Mouse (Mus musculus): ENCODE measurements around the gene Ankra2. TPM values are rescaled to one million over a fixed set of nuclear protein-coding genes. Genes with fewer than 3 reads are reported as not detected.

Ankra2 gene
- 35.7 and 36.5 TPM in 2 replicates for polyA plus RNA-seq (2014; fragmentation: Nextera tagmentation; extraction: Ambion mirVana)

DNA sequence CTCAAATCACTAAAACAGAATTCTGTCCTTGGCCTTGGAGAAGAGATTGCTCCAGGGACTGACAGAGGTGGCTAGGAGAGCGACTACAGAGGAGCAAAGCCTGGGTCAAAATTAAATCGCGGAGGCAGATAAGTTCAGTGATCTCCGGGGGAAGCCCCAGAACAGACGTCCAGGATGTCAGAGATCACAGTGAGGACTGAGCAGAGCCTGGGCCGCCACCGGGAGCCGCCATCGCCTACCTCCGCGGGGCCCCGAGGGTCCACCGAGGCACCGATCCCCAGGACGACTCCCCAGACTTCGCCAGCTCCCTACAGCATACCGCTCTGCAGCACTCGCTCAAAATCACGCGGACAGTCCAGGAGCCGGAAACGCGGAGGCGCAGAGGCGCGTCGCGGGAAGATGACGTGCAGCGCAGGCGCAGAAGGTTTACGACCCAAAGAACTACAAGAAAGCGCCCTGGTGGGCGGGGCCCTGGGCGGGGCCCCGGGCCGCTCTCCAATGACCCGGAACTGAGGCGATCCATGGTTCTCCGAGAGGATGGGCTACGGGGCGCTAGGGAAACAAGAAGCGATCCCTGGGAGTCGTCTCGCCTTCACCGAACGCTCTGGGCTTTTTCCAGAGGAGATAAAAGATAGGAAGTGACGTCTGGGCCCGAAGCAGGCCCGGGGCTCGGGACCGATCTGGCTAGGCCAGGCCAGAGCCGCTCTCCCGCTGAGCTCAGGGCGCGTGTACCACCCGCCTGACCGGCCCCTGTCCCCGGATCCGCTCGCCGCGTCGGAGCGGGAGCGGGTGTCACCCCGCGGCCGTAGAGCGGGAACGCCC is at the start of gene Ankra2, which contains the start of gene Utp15:
Gene Ankra2, plus strand, starts transcription at position 439 of the 822 bp plus-strand sequence.
Gene Utp15, minus strand, starts transcription at position 406 of the 822 bp plus-strand sequence.
- Histone ChIP-seq H3K4me1 (ENCODE audit: control insufficient read depth, insufficient read depth, low read length) (peaks cover 16% of the 10 kb centered on the region), H3K4me3 (ENCODE audit: low read depth, low read length) (peak within 1 kb of the TSS; percentile 76), H3K36me3 (ENCODE audit: control insufficient read depth, insufficient read depth, low read length) (no peaks in the 10 kb centered on the region; the same call in 1 of the 2 replicates), H3K4me2 (ENCODE audit: low read depth) (peak within 1 kb of the TSS; percentile 79), H3K27ac (ENCODE audit: low read depth, low read length) (peak within 1 kb of the TSS; percentile 92), H3K9ac (ENCODE audit: low read length) (peak within 1 kb of the TSS; percentile 90), H3K9me3 (ENCODE audit: control insufficient read depth, low read length) (no peaks in the 10 kb centered on the region), H3K27me3 (ENCODE audit: control insufficient read depth, insufficient read depth, low read length) (no peaks in the 10 kb centered on the region)
- peak; percentile 98 for ATAC-seq (ENCODE audit: insufficient read depth, low FRiP score, low TSS enrichment)
- peak; percentile 100 for DNase-seq (ENCODE audit: low spot score)
- under 1% methylated on average over 70 of the region's 71 CpGs for WGBS

DNA sequence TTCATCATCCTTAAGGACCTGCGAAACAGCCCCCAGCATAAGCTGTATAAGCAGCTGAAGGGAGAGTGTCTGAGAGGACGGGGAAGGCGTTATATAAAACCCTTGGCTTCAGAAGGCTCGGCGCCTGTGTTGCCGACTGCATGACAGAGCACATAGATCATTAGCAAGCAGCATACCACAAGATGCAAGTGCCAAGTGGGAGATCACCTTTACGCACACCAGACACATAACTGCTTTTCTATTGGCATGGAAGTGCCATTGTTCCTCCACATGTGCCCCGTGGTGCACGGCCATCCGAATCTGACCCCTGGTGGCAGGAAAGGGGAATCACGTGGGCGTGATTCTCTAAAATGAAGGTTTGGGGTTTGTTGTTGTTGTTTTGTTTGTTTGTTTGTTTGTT is 40.0 kb upstream of the Ankra2 start:
- DNase-seq (ENCODE audit: low spot score) (peak; percentile 52), ATAC-seq (ENCODE audit: insufficient read depth, low FRiP score, low TSS enrichment) (no peak)
- Histone ChIP-seq H3K4me3 (ENCODE audit: low read depth, low read length) (no peak overlapping the region), H3K9ac (ENCODE audit: low read length) (no peak overlapping the region), H3K9me3 (ENCODE audit: control insufficient read depth, low read length) (no peaks in the 10 kb centered on the region), H3K36me3 (ENCODE audit: control insufficient read depth, insufficient read depth, low read length) (no peaks in the 10 kb centered on the region), H3K27ac (ENCODE audit: low read depth, low read length) (no peak overlapping the region), H3K4me2 (ENCODE audit: low read depth) (no peak overlapping the region), H3K27me3 (ENCODE audit: control insufficient read depth, insufficient read depth, low read length) (no peaks in the 10 kb centered on the region), H3K4me1 (ENCODE audit: control insufficient read depth, insufficient read depth, low read length) (no peaks in the 10 kb centered on the region)
- 39% methylated on average over 12 of the region's 12 CpGs for WGBS

DNA sequence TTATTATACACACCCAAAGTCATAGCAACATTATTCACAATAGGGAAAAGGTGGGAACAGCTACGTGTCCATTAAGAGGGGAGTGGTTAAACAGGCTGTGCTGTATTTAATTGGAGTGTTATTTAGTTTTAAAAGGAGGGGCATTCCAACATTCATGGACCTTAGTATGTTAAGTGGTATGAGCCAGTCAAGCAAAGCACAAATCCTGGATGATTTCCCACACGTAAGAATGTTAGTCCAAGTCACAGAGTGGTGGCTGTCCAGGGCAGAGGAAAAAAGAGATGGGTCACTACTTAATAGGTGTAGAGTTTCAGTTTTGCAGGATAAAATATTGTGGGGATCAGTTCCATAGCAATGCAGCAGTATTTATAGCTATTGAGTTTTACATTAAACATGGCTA is 36.6 kb upstream of the Ankra2 start:
- no peak overlapping the region for H3K4me3 ChIP-seq (ENCODE audit: low read depth, low read length)
- H3K4me1 ChIP-seq (ENCODE audit: control insufficient read depth, insufficient read depth, low read length): no peaks in the 10 kb centered on the region
- H3K9me3 ChIP-seq (ENCODE audit: control insufficient read depth, low read length): no peaks in the 10 kb centered on the region
- ATAC-seq (ENCODE audit: insufficient read depth, low FRiP score, low TSS enrichment): no peak
- no peak overlapping the region for H3K4me2 ChIP-seq (ENCODE audit: low read depth)
- H3K9ac ChIP-seq (ENCODE audit: low read length): no peak overlapping the region
- no peaks in the 10 kb centered on the region for H3K27me3 ChIP-seq (ENCODE audit: control insufficient read depth, insufficient read depth, low read length)
- H3K36me3 ChIP-seq (ENCODE audit: control insufficient read depth, insufficient read depth, low read length): no peaks in the 10 kb centered on the region
- DNase-seq (ENCODE audit: low spot score): no peak
- H3K27ac ChIP-seq (ENCODE audit: low read depth, low read length): no peak overlapping the region
- 79% methylated on average over 2 of the region's 2 CpGs for WGBS

DNA sequence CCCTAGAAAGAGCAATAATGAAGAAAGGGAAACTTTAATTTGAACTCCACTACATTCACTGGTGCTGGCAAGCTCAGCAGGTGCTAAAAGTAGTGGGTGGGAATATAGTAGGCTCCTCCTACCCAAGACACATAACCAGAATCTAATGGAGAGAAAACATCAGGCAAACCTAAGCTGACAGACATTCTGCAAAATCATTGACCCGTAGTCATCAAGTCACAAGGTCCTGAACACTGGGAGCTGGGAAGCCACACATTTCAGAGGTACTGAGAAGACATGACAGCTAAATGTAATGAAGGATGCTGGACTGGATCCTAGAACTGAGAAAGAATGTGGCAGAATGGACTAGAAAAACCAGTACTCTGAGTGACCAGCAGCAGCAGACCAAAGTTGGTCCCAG is 32.4 kb upstream of the Ankra2 start:
- ATAC-seq (ENCODE audit: insufficient read depth, low FRiP score, low TSS enrichment): no peak
- Histone ChIP-seq H3K9me3 (ENCODE audit: control insufficient read depth, low read length) (no peaks in the 10 kb centered on the region), H3K4me2 (ENCODE audit: low read depth) (no peak overlapping the region), H3K27me3 (ENCODE audit: control insufficient read depth, insufficient read depth, low read length) (no peaks in the 10 kb centered on the region), H3K27ac (ENCODE audit: low read depth, low read length) (no peak overlapping the region), H3K4me3 (ENCODE audit: low read depth, low read length) (no peak overlapping the region), H3K4me1 (ENCODE audit: control insufficient read depth, insufficient read depth, low read length) (no peaks in the 10 kb centered on the region), H3K36me3 (ENCODE audit: control insufficient read depth, insufficient read depth, low read length) (no peaks in the 10 kb centered on the region), H3K9ac (ENCODE audit: low read length) (no peak overlapping the region)
- 90% methylated on average over 1 of the region's 1 CpGs for WGBS
- no peak for DNase-seq (ENCODE audit: low spot score)

DNA sequence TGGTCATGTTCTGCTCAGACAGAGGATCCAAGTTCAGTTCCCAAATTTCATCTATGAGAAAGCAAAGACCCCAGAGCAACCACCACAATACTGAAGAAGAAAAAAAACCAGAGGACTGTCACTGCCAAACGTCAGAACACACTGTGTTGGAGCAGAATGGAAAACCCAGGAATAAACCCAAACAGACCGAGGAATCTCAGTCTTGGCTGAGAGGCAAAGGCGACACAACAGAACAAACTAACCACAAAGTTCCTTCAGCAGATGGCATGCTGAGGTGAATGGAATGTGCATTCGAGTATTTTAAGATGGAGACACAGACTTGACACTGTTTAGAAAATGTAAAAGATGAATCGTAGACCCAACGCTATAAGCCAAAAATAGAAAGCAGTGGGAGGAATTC is 27.4 kb upstream of the Ankra2 start:
- DNase-seq (ENCODE audit: low spot score): no peak

DNA sequence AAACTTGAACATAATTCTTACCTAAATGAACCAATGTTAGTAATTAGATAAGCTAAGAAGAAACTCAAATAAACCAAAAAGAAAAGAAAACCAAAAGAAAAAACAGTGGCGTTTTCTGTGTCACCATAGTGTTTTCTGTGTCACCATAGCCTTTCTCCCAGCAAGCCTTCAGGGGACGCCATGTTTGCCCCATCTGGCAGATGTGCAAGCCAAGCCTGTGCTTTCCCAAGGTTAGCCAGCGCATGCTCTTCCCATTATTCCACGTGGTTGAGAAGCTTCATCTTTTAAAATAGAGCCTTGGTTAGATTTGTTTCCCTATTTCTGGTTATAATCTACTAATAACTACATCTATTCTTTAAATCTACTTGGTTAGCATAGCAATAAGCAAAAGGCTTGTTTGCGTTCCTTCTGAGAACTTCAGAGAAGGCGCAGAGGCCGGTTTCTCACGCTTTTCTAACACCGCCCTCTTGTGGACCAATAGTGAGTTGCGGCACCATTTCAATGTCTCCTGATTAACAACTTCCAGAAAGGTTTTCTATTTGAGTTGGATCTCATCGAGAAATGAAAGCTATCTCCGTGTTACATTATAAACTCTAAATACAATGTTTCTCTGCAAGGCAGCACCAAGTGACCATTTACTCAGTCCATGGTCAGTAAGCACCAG is 22.8 kb upstream of the Ankra2 start:
- no peak overlapping the region for H3K9ac ChIP-seq (ENCODE audit: low read length)
- ATAC-seq (ENCODE audit: insufficient read depth, low FRiP score, low TSS enrichment): no peak
- H3K27me3 ChIP-seq (ENCODE audit: control insufficient read depth, insufficient read depth, low read length): no peaks in the 10 kb centered on the region
- no peak overlapping the region for H3K4me3 ChIP-seq (ENCODE audit: low read depth, low read length)
- H3K9me3 ChIP-seq (ENCODE audit: control insufficient read depth, low read length): no peaks in the 10 kb centered on the region
- no peak overlapping the region for H3K4me2 ChIP-seq (ENCODE audit: low read depth)
- no peaks in the 10 kb centered on the region for H3K36me3 ChIP-seq (ENCODE audit: control insufficient read depth, insufficient read depth, low read length)
- 21% methylated on average over 12 of the region's 12 CpGs for WGBS
- DNase-seq (ENCODE audit: low spot score): peak; percentile 69
- H3K4me1 ChIP-seq (ENCODE audit: control insufficient read depth, insufficient read depth, low read length): no peaks in the 10 kb centered on the region
- H3K27ac ChIP-seq (ENCODE audit: low read depth, low read length): no peak overlapping the region

More for the DNA sequence above, 27.4 kb upstream of the Ankra2 start:
- Histone ChIP-seq H3K9me3 (ENCODE audit: control insufficient read depth, low read length) (no peaks in the 10 kb centered on the region), H3K4me3 (ENCODE audit: low read depth, low read length) (no peak overlapping the region), H3K27ac (ENCODE audit: low read depth, low read length) (no peak overlapping the region), H3K4me2 (ENCODE audit: low read depth) (no peak overlapping the region), H3K36me3 (ENCODE audit: control insufficient read depth, insufficient read depth, low read length) (no peaks in the 10 kb centered on the region), H3K4me1 (ENCODE audit: control insufficient read depth, insufficient read depth, low read length) (no peaks in the 10 kb centered on the region), H3K27me3 (ENCODE audit: control insufficient read depth, insufficient read depth, low read length) (no peaks in the 10 kb centered on the region), H3K9ac (ENCODE audit: low read length) (no peak overlapping the region)
- WGBS: 82% methylated on average over 6 of the region's 6 CpGs
- no peak for ATAC-seq (ENCODE audit: insufficient read depth, low FRiP score, low TSS enrichment)

DNA sequence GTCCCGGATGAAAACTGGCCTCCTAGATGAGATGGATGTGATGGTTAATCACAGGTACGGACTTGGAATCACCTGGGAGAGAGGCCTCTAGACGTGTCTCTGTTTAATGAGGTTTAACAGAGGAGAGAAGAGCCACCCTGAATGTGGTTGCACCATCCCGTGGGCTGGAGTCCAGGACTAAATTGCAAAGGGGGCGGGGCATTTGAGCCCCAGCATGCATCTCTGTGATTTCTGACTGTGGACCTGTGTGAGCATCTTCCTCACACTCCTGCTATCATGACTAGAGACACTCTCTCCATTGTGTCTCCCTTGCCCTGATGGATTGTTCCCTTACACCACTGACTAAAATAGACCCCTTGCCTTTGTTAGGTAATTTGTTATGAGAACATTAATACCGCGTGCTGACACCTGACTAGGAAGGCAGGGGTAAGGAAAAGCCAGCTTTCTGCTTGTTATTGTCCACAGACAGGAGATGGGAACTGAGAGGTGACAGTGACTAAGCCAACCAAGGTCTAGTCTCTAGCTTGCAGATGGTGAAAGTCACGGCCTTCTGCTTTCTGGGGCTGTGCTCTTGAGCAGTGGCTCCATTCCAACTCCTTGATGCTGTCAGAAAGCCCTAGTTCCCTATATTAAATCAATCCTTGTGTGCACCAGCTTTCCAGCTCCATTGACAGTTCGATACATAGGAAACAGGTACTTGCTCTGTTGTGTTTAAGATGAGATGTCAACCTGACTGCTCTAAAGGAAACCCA is 21.2 kb upstream of the Ankra2 start:
- Histone ChIP-seq H3K9me3 (ENCODE audit: control insufficient read depth, low read length) (no peaks in the 10 kb centered on the region), H3K27me3 (ENCODE audit: control insufficient read depth, insufficient read depth, low read length) (no peaks in the 10 kb centered on the region), H3K36me3 (ENCODE audit: control insufficient read depth, insufficient read depth, low read length) (no peaks in the 10 kb centered on the region), H3K4me3 (ENCODE audit: low read depth, low read length) (no peak overlapping the region), H3K9ac (ENCODE audit: low read length) (no peak overlapping the region), H3K27ac (ENCODE audit: low read depth, low read length) (no peak overlapping the region), H3K4me1 (ENCODE audit: control insufficient read depth, insufficient read depth, low read length) (no peaks in the 10 kb centered on the region), H3K4me2 (ENCODE audit: low read depth) (no peak overlapping the region)
- ATAC-seq (ENCODE audit: insufficient read depth, low FRiP score, low TSS enrichment) (no peak), DNase-seq (ENCODE audit: low spot score) (no peak)
- 76% methylated on average over 9 of the region's 9 CpGs for WGBS

DNA sequence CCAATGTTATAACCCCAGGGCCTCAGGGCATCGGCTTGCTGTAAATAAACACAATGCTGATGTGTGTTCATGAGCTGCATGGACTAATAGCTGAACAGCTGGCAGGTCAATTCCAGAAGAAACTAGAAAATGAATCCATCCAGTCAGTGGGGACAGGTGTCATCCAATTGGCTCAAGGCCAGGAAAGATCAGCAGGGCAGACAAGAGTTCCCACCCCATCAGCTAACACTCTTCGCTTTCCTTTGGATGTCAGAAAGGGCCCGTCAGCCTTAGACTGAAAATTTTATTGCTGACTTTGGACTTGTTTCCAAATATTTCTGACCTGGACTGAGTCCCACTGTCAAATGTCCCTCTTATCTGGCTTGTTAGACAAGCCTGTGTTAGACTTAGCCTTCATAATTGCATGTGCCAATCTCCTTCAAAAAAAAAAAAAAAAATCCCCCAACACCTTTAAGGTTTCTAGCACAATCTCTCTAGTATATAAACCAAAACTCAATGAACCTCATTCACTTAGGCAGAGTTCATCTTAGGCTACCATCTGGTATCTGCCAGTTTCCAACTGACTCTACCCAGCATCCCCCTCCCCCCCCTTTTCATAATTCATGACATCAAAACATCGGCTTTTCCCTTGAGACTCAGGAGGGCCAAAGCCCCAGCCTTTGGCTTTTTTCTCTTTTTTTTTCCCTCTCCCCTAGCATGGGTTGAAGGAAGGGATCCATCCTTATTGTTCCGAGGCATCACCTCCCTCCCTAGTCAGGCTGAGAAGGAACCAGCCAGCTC is 18.1 kb upstream of the Ankra2 start:
- no peaks in the 10 kb centered on the region for H3K4me1 ChIP-seq (ENCODE audit: control insufficient read depth, insufficient read depth, low read length)
- no peak overlapping the region for H3K9ac ChIP-seq (ENCODE audit: low read length)
- no peaks in the 10 kb centered on the region for H3K27me3 ChIP-seq (ENCODE audit: control insufficient read depth, insufficient read depth, low read length)
- H3K9me3 ChIP-seq (ENCODE audit: control insufficient read depth, low read length): no peaks in the 10 kb centered on the region
- DNase-seq (ENCODE audit: low spot score) (no peak), ATAC-seq (ENCODE audit: insufficient read depth, low FRiP score, low TSS enrichment) (no peak)
- no peak overlapping the region for H3K4me2 ChIP-seq (ENCODE audit: low read depth)
- H3K4me3 ChIP-seq (ENCODE audit: low read depth, low read length): no peak overlapping the region
- 81% methylated on average over 5 of the region's 5 CpGs for WGBS
- H3K27ac ChIP-seq (ENCODE audit: low read depth, low read length): no peak overlapping the region
- H3K36me3 ChIP-seq (ENCODE audit: control insufficient read depth, insufficient read depth, low read length): peaks cover 4% of the 10 kb centered on the region; the same call in 1 of the 2 replicates

Data from neural tube, embryonic 11.5 days (tissue).